Mouse (Mus musculus): Measurements from ENCODE around the gene Tnfrsf1b. TPM values are rescaled to one million over a fixed set of nuclear protein-coding genes. Genes with fewer than 3 reads are reported as not detected.
A peak's percentile ranks its signal among the peaks of the same experiment; 100 is the strongest.

Gene Tnfrsf1b
- total RNA-seq, 2 experiments from 2014 or later: 6.0 to 8.1 TPM

GRCm38 (mm10) chr4:145224613-145225012, 22.1 kb downstream of the Tnfrsf1b start:
- no peak for DNase-seq
- intact Hi-C loops (cut with DNase I): no loop called here

DNA sequence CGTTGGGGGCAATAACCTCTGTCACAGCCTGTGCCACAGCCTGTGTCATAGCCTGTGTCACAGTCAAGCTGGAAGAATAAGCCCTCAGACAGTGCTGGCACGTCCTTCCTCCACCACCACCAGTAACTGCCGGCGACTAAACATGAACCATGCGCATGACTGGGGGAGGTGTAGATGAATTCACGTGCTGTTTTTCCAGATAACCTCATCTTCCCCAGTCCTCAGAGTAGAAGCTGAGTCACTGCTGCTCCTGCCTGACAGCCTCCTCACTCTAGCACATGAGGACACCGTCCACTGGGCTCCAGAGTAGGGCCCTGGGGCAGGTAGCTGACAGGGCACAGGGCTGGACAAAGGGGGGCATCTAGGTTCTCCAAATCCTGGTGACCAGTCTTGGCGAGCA, 24.6 kb downstream of the Tnfrsf1b start:
- intact Hi-C loops (cut with DNase I): no loop called here

DNA sequence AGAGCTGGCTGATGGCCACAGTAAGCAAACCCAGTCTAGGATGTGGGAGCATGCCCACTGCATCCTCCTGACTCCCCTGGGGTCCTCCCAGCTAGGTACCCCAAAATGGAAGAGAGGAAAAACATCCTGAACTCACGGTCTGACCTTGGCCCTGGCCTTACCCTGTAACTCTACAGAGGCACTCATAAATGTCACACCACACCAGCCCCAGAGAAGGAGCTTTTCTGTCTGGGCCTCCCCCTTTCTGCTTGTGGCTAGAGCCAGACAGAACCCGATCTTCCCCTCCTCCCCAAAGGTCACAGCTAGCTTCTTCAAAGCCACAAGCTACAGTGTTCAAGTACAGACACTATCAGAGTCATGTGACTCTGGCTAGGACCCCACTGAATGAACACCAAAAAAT, 25.3 kb downstream of the Tnfrsf1b start:
- intact Hi-C loops (cut with DNase I): no loop called here
- DNase-seq: no peak

More for the DNA sequence above, 24.6 kb downstream of the Tnfrsf1b start:
- DNase-seq: no peak

DNA sequence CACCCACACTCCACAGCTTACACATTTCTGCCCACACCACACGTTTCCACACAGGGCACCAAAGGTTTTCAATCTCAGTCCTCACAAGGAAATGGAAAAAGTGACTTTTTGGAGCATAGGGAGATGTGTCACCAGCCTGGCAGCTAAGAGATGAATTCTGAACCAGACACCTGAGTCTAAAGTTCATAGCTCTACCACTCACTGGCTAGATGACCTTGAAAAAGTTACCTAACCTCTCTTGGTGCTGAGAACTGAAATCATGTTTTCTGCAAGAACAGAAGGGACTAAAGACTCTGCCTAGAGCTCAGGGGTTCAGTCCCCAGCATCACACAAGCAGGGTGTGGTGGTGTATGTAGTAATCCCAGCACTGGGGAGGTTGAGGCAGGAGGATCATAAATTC, 26.7 kb downstream of the Tnfrsf1b start:
- intact Hi-C loops (cut with DNase I): no loop called here
- DNase-seq: no peak

- intact Hi-C loops (cut with DNase I): no loop called here
- peak in 1 of 2 experiments; percentile 61 for DNase-seq
Observed at GRCm38 (mm10) chr4:145219240-145219985, 27.3 kb downstream of the Tnfrsf1b start.

DNA sequence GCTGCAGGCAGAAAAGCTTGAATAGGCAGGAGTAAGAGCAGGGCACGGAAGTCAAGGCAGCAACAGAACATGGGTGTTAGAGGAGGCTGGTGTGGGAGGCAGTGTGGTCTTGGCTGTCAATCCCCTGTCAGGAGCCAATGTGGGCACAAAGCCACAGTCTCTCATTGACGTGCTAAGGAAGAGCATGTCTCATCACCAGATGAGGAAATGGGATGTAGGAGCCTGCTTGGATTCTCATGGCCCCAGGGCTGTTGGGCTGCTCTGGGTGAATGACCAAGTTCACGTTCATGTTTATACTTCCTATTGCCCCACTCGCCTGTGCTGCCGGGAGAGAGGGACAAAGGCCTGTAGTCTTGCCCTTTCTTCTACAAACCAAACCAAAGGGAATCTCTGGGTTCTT, 28.8 kb downstream of the Tnfrsf1b start:
- intact Hi-C loops (cut with DNase I): no loop called here
- no peak for DNase-seq

DNA sequence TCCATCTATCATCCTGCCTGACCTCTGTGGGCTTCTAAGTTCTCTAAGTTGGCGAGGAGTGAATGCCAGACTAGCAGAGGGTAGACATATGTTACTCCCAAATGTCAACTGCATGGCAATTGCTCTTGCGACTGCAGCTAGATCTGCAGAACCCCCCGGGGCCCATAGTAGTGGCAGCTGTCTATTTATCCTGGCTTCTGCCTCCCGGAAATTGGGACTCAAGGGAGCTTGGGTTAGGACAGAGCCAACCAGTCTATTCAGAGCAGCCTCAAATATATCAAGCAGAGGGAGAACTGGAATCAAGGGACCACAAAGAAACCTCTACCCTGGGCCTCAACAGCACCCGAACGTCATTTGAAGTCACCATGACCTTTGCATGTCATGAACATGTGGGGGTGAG, 29.6 kb downstream of the Tnfrsf1b start:
- DNase-seq: no peak
- intact Hi-C loops (cut with DNase I): no loop called here

- intact Hi-C loops (cut with DNase I): loop anchor here (1.0 kb wide), 1 partner anchor 31 kb away; the partner anchor contains the start of gene Tnfrsf1b
- DNase-seq: no peak
Observed at GRCm38 (mm10) chr4:145215396-145215795, 31.3 kb downstream of the Tnfrsf1b start.

GRCm38 (mm10) chr4:145214786-145215174, 31.9 kb downstream of the Tnfrsf1b start:
- intact Hi-C loops (cut with DNase I): loop anchor here (1.0 kb wide), 3 partner anchors 19 to 72 kb away; partner anchors contain the start of genes Tnfrsf1b and Vps13d
- DNase-seq: no peak

GRCm38 (mm10) chr4:145213999-145214785, 32.5 kb downstream of the Tnfrsf1b start:
- peak; percentile 96 to 98 for DNase-seq
- intact Hi-C loops (cut with DNase I): loop anchor here (1.0 kb wide), 2 partner anchors 19 to 72 kb away; partner anchors contain the start of gene Vps13d

- intact Hi-C loops (cut with DNase I): no loop called here
- no peak for DNase-seq
Observed at GRCm38 (mm10) chr4:145211076-145211475, 35.6 kb downstream of the Tnfrsf1b start.

- intact Hi-C loops (cut with DNase I): no loop called here
- no peak for DNase-seq
Observed at GRCm38 (mm10) chr4:145210564-145210963, 36.1 kb downstream of the Tnfrsf1b start.

- intact Hi-C loops (cut with DNase I): no loop called here
- DNase-seq: no peak
Observed at GRCm38 (mm10) chr4:145209690-145210088, 37.0 kb downstream of the Tnfrsf1b start.

DNA sequence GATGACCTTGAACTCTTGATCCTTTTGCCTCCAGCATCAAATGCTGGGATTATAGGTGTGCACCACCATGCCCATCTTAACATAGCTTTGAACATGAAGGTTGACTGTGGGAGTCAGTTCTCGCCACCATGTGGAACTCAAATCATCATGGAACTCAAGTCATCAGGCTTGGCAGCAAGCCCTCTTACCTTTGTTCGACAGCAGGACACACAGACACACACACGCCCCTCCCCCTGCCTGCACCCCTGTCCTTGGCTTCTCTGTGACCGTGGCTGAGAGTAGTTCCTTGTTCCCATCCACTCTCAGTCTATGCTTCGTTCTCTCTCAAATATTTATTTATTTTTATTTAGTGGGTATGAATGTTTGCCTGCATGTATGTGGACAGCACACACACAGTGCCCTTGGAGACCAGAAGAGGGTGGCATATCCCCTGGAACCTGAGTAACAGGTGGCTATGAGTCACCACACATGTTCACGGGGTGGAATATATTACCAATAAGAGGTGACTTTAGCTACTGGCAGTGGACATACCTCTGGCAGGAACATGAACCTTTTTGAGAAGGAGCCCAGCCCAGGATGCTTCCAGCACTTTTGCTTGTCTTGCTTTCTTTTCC, 37.5 kb downstream of the Tnfrsf1b start:
- DNase-seq: no peak
- intact Hi-C loops (cut with DNase I): no loop called here

DNA sequence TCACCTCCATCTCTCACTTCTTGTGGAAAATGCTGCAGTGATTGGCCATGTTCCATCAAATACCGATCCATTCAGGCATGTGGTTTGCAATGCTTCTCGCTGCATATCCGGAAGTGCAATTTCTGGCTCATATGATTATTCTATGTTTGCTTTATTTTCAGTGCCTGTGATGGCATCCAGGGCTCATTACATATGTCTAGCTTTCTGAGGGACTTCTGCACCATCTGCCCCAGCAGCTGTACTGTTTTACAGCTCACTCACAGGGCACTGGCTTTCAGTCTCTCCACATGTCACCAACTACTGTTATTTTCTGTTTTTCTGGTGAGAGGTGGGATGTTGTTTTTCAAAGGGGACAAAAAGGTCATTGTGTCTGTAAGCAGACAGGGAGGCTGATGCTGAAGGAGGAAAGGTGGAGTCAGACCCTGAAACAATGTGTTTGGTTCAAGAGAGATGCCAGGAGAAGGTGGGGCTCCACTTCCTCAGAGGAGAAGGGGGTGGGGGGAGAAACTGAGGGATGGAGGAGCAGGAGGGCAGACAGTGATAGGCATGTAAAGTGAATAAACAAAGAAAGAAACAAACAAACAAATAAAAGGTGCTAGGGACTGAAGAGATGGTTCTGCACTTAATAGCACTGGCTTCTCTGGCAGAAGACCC, 38.8 kb downstream of the Tnfrsf1b start:
- intact Hi-C loops (cut with DNase I): no loop called here
- DNase-seq: no peak

- intact Hi-C loops (cut with DNase I): no loop called here
- DNase-seq: no peak
Observed at GRCm38 (mm10) chr4:145204779-145205178, 41.9 kb downstream of the Tnfrsf1b start.

DNA sequence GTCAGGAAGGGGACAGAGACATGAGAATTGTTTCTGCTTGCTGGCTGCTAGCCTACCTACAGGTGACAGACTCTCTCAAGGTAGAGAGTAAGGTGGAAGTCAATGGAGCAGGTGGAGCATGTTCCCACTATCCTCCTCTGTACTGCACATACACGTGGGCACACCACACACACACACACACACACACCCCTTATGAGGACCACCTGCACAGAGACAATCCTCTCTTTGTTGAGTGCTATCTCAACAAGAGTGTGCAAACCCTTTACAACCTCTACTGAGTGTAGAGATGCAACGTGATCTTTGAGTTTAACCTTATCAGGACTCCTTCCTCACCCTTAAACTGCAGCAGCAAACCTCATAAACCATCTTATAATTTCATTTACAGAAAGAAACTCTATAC, 43.4 kb downstream of the Tnfrsf1b start:
- intact Hi-C loops (cut with DNase I): no loop called here
- no peak for DNase-seq

DNA sequence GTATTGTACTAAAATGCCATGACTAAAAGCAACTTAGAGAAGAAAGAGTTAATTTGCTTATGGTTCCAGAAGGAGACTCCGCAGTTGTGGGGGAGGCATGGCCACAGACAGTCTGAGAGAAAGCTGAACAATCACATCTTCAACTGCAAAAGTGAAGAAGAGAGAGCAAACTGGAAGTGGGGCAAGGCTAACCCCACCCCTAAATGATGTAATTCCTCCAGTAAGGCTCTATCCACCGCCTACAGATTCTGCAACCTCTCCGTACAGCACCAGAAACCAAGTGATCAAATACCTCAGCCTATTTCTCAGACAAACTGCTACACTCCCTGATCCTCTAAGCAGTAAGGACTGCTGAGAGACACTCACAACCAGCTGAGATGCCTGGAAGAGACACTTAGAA, 45.2 kb downstream of the Tnfrsf1b start:
- DNase-seq: no peak
- intact Hi-C loops (cut with DNase I): no loop called here

DNA sequence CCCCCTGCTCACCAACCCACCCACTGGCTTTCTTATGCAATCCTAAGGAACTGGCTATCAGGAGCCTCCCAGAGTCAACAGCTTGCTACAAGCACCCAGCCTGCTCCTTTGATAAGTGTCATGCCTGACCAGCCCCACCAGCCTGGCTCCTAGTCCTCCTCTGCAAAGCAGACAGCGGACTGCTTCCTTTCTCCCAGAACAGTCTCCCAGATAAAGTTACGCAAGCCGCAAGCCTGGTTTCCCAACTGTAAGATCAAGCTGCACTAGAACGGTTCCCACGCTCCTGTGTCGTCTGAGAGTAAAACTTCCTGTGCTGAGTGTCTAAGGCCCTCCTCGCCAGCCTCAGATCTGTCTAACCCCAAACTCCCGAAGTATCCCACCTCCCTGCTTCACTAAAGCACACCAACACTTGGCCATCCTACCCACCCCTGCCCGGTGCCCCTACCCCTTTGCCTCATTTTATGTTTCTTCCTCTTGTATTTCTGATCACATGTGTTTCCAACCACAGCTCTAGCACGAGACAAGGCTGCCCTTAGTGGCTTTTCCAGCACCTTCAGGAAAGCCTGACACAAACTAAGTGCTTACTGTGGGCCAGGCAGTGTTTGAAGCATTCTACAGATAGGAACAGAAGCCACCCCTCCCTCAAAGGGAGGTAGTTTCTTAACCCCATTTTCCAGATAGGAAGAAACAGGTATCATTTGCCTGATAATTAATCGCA, 46.5 kb downstream of the Tnfrsf1b start:
- intact Hi-C loops (cut with DNase I): no loop called here
- peak; percentile 46 to 57 for DNase-seq

GRCm38 (mm10) chr4:145196586-145196985, 50.1 kb downstream of the Tnfrsf1b start:
- DNase-seq: no peak
- intact Hi-C loops (cut with DNase I): no loop called here

Measured in heart, postnatal 36 days (tissue).